Mouse (Mus musculus): ENCODE measurements around the gene Wdr60. TPM values are rescaled to one million over a fixed set of nuclear protein-coding genes. Genes with fewer than 3 reads are reported as not detected.

Wdr60 gene
- polyA plus RNA-seq, 1 experiment, result 13.5 TPM

DNA sequence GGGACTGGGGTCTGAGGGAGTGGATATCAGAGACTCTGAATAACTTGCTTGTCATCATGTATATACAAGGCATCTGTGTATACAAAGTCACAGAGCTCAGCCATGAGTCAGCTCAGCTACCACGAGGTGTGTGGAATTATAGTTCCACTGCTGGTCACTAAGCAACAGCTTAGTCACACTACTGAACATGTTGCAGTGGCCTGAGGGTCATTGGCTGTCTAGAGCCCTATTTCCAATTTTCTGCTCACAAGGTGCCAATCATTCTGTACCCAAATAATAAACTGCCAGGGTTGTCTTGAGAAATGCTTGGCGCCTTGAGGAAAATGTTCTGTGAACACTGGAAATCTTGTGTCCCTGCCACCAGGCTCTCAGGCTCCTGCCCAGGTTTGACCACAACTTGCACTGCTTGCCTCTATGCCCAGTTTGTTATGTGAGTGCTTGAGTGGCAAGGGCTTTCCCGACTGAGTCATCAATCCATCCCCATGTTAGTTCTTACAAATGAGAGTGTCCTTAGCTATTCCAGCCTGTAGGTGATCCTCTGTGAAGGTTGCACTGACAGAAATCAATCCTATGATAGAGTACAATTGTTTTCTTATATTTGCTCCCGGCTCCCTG lies 81.3 kb downstream of the Wdr60 start:
- DNase-seq, result no peak
- Histone ChIP-seq H3K27ac (ENCODE audit: insufficient read depth, low read length) (no peak overlapping the region), H3K27me3 (ENCODE audit: control insufficient read depth, insufficient read depth, low read length) (no peaks in the 10 kb centered on the region), H3K4me3 (replicated peaks; ENCODE audit: insufficient read depth, low read depth, low read length) (no peak overlapping the region), H3K4me1 (ENCODE audit: control insufficient read depth, insufficient read depth, low read length) (no peaks in the 10 kb centered on the region)
- TF ChIP-seq POLR2A (IDR thresholded peaks at IDR 0.05; ENCODE audit: borderline replicate concordance, insufficient read depth, low read length), result no peak
- no peak for TF ChIP-seq CTCF (IDR thresholded peaks at IDR 0.05; ENCODE audit: borderline replicate concordance, insufficient read depth, low read depth, low read length)
- WGBS, result 64% methylated on average over 4 of the region's 4 CpGs

- Histone ChIP-seq H3K4me1 (ENCODE audit: control insufficient read depth, insufficient read depth, low read length) (peaks cover 6% of the 10 kb centered on the region; the same call in 1 of the 2 replicates), H3K27ac (ENCODE audit: insufficient read depth, low read length) (no peak overlapping the region), H3K4me3 (replicated peaks; ENCODE audit: insufficient read depth, low read depth, low read length) (no peak overlapping the region), H3K27me3 (ENCODE audit: control insufficient read depth, insufficient read depth, low read length) (no peaks in the 10 kb centered on the region)
- no peak for TF ChIP-seq CTCF (IDR thresholded peaks at IDR 0.05; ENCODE audit: borderline replicate concordance, insufficient read depth, low read depth, low read length)
- TF ChIP-seq POLR2A (IDR thresholded peaks at IDR 0.05; ENCODE audit: borderline replicate concordance, insufficient read depth, low read length), result no peak
- 93% methylated on average over 3 of the region's 3 CpGs for WGBS
- no peak for DNase-seq
Measured at GRCm38 (mm10) chr12:116176930-116177329, 85.9 kb downstream of the Wdr60 start.

DNA sequence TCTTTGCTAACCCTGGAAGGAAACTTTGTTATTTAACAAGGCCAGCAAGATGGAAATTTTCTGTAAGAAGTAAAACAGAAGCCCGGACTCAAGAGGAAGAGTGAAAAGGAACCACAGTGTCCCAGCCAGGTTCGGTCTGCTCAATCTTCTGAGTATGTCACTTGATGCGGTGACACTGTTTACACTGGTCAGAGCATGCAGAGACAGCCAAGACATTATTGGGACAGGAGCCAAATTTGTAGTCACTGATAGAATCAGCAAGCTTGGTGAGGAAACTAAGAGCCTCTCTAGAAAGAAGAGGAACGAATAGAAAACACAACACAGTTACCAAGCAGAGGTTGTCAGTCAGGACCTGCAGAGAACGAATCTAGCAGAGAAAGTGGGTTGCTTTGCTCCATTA lies 93.2 kb downstream of the Wdr60 start:
- WGBS, result 28% methylated on average over 5 of the region's 5 CpGs
- Histone ChIP-seq H3K27ac (ENCODE audit: insufficient read depth, low read length) (no peak overlapping the region), H3K4me3 (replicated peaks; ENCODE audit: insufficient read depth, low read depth, low read length) (no peak overlapping the region), H3K4me1 (ENCODE audit: control insufficient read depth, insufficient read depth, low read length) (no peaks in the 10 kb centered on the region; the same call in 1 of the 2 replicates), H3K27me3 (ENCODE audit: control insufficient read depth, insufficient read depth, low read length) (no peaks in the 10 kb centered on the region)
- DNase-seq, result peak in 1 of 2 experiments; percentile 53
- TF ChIP-seq CTCF (IDR thresholded peaks at IDR 0.05; ENCODE audit: borderline replicate concordance, insufficient read depth, low read depth, low read length), result no peak
- no peak for TF ChIP-seq POLR2A (IDR thresholded peaks at IDR 0.05; ENCODE audit: borderline replicate concordance, insufficient read depth, low read length)

DNA sequence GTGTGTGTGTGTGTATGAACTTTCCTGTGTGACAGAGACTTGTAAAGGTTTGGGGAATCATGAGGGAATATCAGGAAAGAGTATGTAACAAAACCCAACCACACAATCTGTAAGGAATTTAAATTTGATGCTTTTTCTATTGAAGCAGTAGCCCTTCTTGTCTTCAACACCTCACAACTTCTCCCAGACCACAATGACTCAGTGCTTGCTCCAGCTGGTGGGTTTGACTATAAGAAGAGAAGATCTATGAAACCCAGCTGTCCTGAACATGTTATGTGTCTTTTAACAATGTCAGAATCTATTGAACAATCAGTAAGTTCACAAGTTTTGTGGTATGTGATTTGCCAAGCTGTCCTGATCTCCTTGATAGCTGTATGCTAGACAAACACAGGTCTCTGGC lies 97.5 kb downstream of the Wdr60 start:
- no peak for DNase-seq
- no peaks in the 10 kb centered on the region for H3K27me3 ChIP-seq (ENCODE audit: control insufficient read depth, insufficient read depth, low read length)
- H3K4me3 ChIP-seq (replicated peaks; ENCODE audit: insufficient read depth, low read depth, low read length), result no peak overlapping the region
- TF ChIP-seq POLR2A (IDR thresholded peaks at IDR 0.05; ENCODE audit: borderline replicate concordance, insufficient read depth, low read length) (no peak), CTCF (IDR thresholded peaks at IDR 0.05; ENCODE audit: borderline replicate concordance, insufficient read depth, low read depth, low read length) (no peak)
- no peak overlapping the region for H3K27ac ChIP-seq (ENCODE audit: insufficient read depth, low read length)
- H3K4me1 ChIP-seq (ENCODE audit: control insufficient read depth, insufficient read depth, low read length), result no peaks in the 10 kb centered on the region

GRCm38 (mm10) chr12:116159695-116160094 lies 103.1 kb downstream of the Wdr60 start:
- H3K27me3 ChIP-seq (ENCODE audit: control insufficient read depth, insufficient read depth, low read length), result no peaks in the 10 kb centered on the region
- no peak for TF ChIP-seq CTCF (IDR thresholded peaks at IDR 0.05; ENCODE audit: borderline replicate concordance, insufficient read depth, low read depth, low read length)
- TF ChIP-seq POLR2A (IDR thresholded peaks at IDR 0.05; ENCODE audit: borderline replicate concordance, insufficient read depth, low read length), result no peak
- no peak overlapping the region for H3K4me3 ChIP-seq (replicated peaks; ENCODE audit: insufficient read depth, low read depth, low read length)
- H3K27ac ChIP-seq (ENCODE audit: insufficient read depth, low read length), result no peak overlapping the region
- no peaks in the 10 kb centered on the region for H3K4me1 ChIP-seq (ENCODE audit: control insufficient read depth, insufficient read depth, low read length)
- 93% methylated on average over 2 of the region's 2 CpGs for WGBS
- DNase-seq, result no peak

DNA sequence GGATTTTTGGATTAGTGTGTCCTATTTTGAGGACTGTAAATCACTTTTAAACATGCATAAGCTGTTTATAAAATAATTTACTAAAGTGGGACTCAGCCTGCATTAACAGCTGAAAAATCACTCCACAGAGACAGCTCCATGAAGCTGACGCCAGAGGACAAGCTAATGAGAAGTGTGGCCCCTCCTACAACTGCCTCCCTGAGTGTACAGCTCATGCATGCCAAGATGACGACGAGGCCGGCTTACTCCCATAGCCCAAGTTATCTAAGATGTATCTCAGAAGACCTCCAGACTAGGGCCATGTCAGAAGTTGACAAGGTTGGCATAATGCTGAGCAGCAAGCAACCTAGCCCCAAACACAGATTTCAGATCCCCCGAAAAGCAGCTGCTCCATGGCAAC lies 103.6 kb downstream of the Wdr60 start:
- Histone ChIP-seq H3K4me3 (replicated peaks; ENCODE audit: insufficient read depth, low read depth, low read length) (no peak overlapping the region), H3K27me3 (ENCODE audit: control insufficient read depth, insufficient read depth, low read length) (no peaks in the 10 kb centered on the region), H3K27ac (ENCODE audit: insufficient read depth, low read length) (no peak overlapping the region), H3K4me1 (ENCODE audit: control insufficient read depth, insufficient read depth, low read length) (no peaks in the 10 kb centered on the region)
- no peak for DNase-seq
- TF ChIP-seq CTCF (IDR thresholded peaks at IDR 0.05; ENCODE audit: borderline replicate concordance, insufficient read depth, low read depth, low read length) (no peak), POLR2A (IDR thresholded peaks at IDR 0.05; ENCODE audit: borderline replicate concordance, insufficient read depth, low read length) (no peak)
- WGBS, result 66% methylated on average over 5 of the region's 5 CpGs

GRCm38 (mm10) chr12:116156792-116157532 lies 105.9 kb downstream of the Wdr60 start:
- Histone ChIP-seq H3K27me3 (ENCODE audit: control insufficient read depth, insufficient read depth, low read length) (no peaks in the 10 kb centered on the region), H3K4me3 (replicated peaks; ENCODE audit: insufficient read depth, low read depth, low read length) (no peak overlapping the region), H3K27ac (ENCODE audit: insufficient read depth, low read length) (no peak overlapping the region), H3K4me1 (ENCODE audit: control insufficient read depth, insufficient read depth, low read length) (peaks cover 5% of the 10 kb centered on the region; the same call in 1 of the 2 replicates)
- TF ChIP-seq CTCF (IDR thresholded peaks at IDR 0.05; ENCODE audit: borderline replicate concordance, insufficient read depth, low read depth, low read length) (no peak), POLR2A (IDR thresholded peaks at IDR 0.05; ENCODE audit: borderline replicate concordance, insufficient read depth, low read length) (no peak)
- DNase-seq, result no peak
- 77% methylated on average over 7 of the region's 7 CpGs for WGBS

Other genes starting within 250 kb of the Wdr60 start
- 27.9 and 34.0 TPM in 2 replicates for gene Zfp386, start 215.3 kb downstream of the Wdr60 start, polyA plus RNA-seq (2012; rRNA removed)
- gene Vipr2, start 185.3 kb downstream of the Wdr60 start, polyA plus RNA-seq (2012; rRNA removed), result 7.8 and 11.2 TPM in 2 replicates
- not detected in 2 replicates for gene Gm11027, start 12.4 kb upstream of the Wdr60 start, polyA plus RNA-seq (2012; rRNA removed)
- gene Esyt2, start 18.2 kb upstream of the Wdr60 start, polyA plus RNA-seq (2012; rRNA removed), result 18.6 and 19.5 TPM in 2 replicates
- 3.7 and 4.1 TPM in 2 replicates for gene Ncapg2, start 142.4 kb upstream of the Wdr60 start, polyA plus RNA-seq (2012; rRNA removed)
- 97.8 and 103 TPM in 2 replicates for gene Ptprn2, start 222.7 kb upstream of the Wdr60 start, polyA plus RNA-seq (2012; rRNA removed)